Mouse (Mus musculus): Measurements from ENCODE around the gene Fmnl1.

Fmnl1 gene

DNA sequence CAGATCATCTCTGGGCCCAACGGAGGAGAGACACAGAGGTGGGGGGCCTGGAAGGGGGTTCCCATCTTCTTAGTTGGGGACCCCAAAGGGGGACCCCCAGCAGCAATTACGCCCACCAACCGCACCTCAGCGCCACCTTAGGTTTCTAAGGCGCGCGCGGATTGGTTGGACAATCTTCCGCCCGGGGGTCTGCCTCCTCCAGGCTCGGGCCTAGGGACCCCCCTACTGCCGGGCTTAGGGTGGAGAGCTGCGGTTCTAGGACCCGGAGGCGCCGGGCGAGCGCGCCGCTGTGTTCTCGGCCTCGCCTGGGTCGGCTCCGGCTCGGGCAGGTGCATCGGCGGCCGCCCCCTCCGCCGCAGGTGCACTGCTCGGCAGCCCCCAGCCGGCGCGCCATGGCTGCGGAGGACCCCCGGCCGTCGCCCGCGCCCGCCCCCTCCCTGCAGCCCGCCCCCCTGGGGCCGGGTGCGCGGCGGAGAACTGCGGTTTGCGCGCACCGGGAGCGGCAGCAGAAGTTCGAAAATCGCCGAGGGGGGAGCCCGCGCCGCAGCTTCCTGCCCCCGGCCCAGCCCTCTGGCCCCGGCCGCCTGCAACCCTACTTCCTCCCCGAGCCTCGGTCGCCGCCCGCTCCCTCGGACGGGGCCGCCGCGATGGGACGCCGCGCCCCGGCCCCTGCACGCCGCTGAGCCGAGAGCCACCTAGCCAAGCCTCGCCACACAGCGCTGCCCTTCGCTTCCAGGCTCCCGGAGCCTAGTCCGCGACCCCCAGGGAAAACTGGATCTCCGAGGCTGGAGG is at the start of gene Fmnl1:
TSS of gene Fmnl1 (plus strand) at position 614 of the 792 bp plus-strand sequence.
- no peak for DNase-seq (ENCODE audit: low spot score in 2 of 2)

GRCm38 (mm10) chr11:103131701-103132575 is 39.0 kb upstream of the Fmnl1 start, which contains the start of gene Hexim2:
Hexim2 (plus strand) TSS chr11:103132429.
- DNase-seq (ENCODE audit: low spot score in 2 of 2): no peak

DNA sequence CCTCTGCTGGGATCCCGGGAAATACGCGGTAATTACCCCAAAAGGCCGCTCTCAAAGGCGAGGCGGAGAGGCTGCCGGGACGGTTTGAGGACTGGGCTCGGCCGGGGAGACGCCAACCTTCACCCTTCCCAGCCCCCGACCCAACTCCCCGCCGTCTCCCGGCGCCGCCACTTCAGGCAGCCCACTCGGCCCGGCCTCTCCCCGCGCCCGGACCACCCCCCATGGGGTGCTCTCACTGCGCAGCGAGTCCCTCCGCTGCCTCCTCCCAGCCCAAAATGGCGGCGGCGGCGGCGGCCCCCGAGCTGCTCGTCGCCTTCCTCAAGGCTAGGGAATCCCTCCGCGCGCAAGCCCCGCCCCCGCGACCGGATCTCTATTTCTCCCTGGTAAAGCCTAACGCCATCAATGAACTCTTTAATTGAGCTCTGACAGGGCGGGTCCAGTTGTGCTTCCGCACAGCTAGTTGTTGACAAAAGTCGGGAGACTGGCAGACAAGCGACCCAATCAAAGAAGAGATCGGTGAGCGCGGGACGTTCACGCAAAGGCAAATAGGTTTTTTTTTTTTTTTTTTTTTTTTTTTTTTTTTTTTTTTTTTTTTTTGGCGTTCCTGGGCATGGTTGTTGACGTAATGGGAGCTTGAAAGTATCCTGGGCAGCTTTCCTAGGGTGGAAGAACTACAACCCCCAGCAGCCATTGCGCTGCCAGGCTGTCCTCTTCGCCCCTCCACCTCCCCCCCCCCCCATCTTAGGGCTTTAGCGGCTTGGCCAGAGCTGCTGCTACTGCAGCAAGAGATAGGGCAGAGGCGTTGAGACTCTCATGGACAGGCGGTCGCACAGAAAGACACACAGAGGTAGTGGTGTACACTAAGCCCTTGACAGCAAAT is 38.1 kb upstream of the Fmnl1 start:
- DNase-seq (ENCODE audit: low spot score in 2 of 2): peak; percentile 100

DNA sequence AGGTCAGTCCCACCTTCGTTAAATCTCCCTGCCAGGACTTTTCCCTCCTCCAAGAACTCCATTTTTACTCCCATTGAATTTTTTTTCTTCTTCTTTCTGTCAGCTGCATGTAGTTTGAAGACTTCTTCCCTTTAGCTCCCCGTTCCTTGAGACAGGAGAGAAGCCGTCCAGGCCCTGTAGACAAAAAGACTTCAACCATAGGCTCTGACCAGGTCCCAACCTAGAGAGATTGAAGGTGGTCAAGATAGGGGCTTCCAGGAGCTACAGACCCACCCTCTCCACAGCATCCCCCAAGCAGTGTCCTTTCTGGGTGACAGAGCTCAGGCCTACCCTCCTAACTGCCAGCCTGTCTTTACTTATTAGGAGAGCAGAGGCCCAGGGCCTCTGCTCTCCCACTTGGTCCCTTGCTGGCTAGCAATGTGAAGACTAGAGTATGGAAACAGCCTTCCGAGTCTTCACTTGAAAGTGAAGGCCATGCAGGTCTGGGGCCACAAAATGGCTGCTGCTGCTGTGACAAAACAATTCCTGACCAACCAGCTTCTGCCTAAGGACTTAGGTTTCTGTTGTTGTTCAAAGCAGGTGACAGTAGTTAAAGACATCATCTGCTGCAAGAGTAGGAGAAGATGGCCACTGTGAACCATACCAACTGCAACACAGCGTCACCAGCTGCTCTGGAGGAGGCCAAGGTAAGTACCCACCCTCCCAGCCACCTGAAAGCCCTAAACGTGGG is 37.3 kb upstream of the Fmnl1 start:
- no peak for DNase-seq (ENCODE audit: low spot score in 2 of 2)

DNA sequence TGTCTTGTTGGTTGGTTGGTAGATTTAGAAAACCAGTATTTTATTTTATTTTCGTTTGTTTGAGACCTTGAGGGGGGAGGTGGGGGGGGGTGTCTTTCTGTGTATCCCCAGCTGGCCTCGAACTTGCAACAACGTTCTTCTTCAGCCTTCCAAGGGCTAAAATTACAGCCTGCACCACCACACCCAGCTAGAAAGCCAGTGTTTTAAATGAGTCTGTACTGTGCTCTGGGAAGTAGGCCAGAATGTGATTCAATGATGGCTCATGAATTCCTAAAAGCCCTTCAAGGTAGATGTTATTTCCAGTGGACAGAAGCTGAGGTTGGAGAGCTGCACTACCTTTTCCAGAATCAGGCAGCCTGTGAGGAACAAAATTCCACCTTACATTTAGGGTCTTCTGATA is 36.7 kb upstream of the Fmnl1 start:
- DNase-seq (ENCODE audit: low spot score in 2 of 2): no peak

GRCm38 (mm10) chr11:103136039-103136577 is 34.8 kb upstream of the Fmnl1 start:
- DNase-seq (ENCODE audit: low spot score in 2 of 2): no peak

GRCm38 (mm10) chr11:103139951-103140762 is 30.8 kb upstream of the Fmnl1 start:
- no peak for DNase-seq (ENCODE audit: low spot score in 2 of 2)

DNA sequence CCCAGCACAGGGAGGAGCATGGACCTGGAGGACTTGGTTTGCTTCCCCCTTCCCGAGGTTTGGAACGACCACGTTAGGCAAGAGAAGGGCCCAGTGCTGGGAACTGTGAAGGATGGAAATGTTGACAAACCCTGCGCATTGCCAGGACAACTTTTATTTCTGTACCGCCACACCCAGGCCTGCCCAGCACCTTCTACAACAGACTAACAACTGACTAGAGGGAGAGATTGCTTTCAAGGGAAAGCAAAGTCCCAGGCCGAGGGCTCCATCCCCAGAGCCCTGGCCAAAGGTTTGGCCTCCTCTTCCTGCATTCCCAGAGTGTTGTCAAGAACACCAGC is 30.2 kb upstream of the Fmnl1 start:
- no peak for DNase-seq (ENCODE audit: low spot score in 2 of 2)

GRCm38 (mm10) chr11:103141101-103141943 is 29.6 kb upstream of the Fmnl1 start:
- no peak for DNase-seq (ENCODE audit: low spot score in 2 of 2)

GRCm38 (mm10) chr11:103141944-103142255 is 29.0 kb upstream of the Fmnl1 start:
- no peak for DNase-seq (ENCODE audit: low spot score in 2 of 2)

GRCm38 (mm10) chr11:103142441-103143182 is 28.3 kb upstream of the Fmnl1 start:
- peak; percentile 86 to 88 for DNase-seq (ENCODE audit: low spot score in 2 of 2)

DNA sequence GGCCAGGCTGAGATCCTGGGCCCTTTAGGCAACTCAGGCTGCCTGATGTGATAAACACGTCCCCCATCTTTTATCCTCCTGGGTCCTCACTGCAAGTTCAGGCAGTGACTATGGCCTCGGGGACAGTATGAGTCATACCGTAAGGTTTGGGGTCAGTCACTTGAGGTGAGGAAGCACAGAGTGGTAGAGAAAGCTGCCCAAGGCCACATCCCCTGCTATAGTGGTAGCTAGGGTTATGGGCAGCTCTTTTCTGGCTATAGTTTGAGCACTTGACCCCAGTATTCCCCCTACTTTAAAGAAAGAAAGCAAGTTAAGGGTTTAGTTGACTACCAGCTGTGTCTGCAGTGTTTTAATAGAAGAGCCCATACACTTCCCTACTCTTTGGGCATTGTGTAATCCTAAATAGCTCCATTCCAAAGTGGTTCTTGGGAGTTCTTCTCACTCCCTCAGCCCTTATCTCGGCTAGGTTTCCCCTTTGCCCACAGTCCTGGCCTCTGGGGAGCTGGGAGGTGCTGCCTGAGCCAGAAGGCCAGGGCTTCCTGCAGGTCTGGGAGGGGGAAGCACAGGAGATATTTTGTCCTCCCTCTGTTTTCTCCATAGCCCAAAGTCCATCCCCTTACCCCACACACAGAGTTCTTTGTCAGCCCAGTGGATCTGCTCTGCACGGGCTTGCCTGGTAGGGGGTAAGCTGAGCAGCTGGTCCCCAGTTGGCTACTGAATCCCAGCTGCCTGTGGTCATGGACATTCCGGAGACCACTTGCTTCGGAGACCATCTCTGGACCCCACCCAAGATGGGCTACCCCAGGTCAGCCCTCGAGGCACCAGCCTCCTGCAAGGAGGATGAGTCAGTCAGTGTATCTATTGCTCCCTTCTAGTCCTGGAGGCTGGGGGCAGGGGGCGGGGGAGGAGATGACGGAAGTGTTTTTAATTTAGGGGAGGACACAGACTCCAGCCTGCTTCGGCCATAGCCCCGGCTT is 26.3 kb upstream of the Fmnl1 start:
- DNase-seq (ENCODE audit: low spot score in 2 of 2): no peak

- no peak for DNase-seq (ENCODE audit: low spot score in 2 of 2)
Observed at GRCm38 (mm10) chr11:103146386-103146785, 24.5 kb upstream of the Fmnl1 start.

- no peak for DNase-seq (ENCODE audit: low spot score in 2 of 2)
Observed at GRCm38 (mm10) chr11:103147766-103148165, 23.1 kb upstream of the Fmnl1 start.

GRCm38 (mm10) chr11:103149771-103150170 is 21.1 kb upstream of the Fmnl1 start:
- no peak for DNase-seq (ENCODE audit: low spot score in 2 of 2)

DNA sequence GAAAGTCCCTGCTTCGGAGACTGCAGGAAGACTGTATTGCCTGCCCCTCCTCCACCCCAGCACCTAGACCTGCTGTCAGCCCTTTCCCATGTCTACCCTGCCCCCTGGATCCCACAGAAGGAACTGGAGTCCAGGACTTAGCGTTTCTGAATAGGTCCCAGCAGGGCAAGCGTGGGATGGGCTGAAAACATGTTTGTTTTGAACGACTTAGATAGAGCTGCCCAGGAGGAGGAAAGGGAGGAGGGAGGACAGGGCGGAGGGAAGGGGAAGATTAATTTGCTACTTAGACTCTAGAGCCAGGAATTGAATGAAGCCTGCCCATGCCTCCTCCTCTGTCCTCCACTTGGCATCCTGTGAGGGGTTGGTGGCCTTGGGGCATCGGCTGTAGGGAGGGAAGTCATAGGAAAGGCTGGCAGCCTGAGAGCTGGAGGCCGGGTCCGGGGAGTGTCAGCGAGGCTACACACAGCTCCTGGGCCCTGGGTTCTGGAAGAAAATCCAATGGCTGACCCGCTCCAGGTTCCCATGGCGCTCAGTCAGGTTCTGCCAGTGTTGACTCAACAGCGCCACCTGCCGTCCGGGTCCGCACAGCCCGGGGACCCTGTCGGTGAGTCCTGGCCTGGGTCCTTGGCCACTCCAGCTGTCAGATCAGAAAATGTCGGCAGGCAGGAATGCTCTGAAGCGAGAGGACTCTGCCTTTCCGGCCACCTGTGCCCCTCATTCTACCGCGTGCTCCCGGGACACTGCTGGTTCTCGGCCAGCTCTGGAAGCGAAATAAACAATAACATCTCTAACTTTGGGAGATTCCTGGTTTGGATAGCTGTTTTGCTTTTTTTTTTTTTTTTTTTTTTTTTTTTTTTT is 12.1 kb upstream of the Fmnl1 start:
- peak; percentile 82 to 88 for DNase-seq (ENCODE audit: low spot score in 2 of 2)

Measured in right cerebral cortex, postnatal 36 days (tissue).